Mouse (Mus musculus): ENCODE data around the gene Rusc2. TPM values are rescaled to one million over a fixed set of nuclear protein-coding genes. Genes with fewer than 3 reads are reported as not detected.

Rusc2 gene
- total RNA-seq, 2 experiments from 2014 or later = 0.44 to 0.71 TPM

GRCm38 (mm10) chr4:43407071-43407920, 25.5 kb downstream of the Rusc2 start:
- no peak for ATAC-seq (replicated peaks; ENCODE audit: poor library complexity)

DNA sequence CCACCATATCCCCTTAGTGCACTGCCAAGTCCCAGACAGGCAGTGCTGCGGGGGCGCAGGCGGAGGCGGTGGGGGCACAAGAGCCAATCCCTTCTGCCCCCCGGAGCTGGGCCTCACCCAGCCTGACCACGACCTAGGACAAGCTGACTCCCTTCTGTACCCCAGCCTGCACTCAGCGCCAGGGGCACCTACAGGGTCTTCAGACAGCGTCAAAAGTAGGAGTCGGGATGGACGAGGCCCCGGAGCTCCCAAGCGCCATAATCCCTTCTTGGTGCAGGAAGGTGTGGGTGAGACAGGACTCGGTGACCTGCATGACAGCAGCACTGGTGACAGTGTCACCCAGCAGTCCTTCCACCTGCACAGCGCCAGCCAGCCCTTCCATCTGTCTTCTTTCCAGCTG, 33.0 kb downstream of the Rusc2 start:
- ATAC-seq (replicated peaks; ENCODE audit: poor library complexity) = no peak

GRCm38 (mm10) chr4:43415221-43416070, 33.7 kb downstream of the Rusc2 start:
- no peak for ATAC-seq (replicated peaks; ENCODE audit: poor library complexity)

GRCm38 (mm10) chr4:43416071-43416490, 34.3 kb downstream of the Rusc2 start:
- ATAC-seq (replicated peaks; ENCODE audit: poor library complexity) = no peak

DNA sequence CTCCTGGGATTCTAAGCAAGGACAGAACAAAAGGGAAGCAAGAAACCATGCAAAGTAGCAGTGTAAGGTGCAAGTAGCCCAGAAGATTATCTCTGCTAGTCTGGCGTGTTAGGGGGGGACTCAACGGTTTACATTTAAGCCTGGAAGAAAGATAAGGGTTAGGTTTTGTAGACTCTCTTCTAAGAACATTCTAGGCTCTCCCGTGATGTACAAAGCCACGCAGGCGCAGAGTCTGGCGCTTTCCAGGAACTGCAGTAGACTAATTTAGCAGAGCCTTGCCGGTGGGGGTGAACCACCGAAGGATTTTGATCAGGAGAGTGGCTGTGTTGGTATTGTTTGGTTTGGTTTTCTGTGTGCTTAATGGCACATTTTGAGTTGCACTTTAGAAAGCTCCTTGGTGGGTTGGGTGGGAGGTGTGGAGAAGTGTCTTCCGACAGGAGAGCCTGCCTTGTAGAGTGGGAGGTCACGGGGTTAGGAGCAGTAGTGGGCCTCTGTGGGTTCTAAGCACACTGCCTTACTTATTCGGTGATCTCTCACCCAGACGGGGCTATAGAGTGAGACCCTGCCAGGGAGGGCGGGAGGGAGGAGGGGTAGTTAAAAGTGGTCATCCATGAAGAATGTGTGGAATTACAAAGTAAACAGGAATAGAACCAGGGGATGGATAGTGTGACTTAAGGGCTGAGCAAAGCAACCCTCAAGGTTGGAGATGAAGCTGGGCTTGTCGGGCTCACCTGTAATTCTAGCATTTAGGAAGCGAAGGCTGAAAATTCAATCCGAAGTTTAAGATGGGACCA, 35.7 kb downstream of the Rusc2 start:
- ATAC-seq (replicated peaks; ENCODE audit: poor library complexity) = peak; percentile 81

DNA sequence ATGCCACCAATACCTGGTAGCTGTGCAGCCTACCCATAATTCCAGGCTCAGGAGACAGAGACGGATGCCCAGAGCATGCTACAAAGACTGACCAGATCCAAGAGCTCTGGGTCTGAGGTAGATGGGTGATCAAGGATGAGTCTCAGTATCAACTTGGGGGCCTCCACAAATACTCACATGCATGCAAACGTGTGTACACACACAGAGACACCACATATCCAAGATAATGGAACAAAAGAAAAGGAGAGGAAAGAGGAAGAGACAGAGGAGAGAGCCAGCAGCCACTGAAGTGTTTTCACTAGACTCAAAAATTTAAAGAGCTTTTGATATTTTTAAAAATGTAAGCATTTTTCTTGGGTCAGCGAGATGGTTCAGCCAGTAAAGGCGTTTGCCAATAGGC, 36.7 kb downstream of the Rusc2 start:
- no peak for ATAC-seq (replicated peaks; ENCODE audit: poor library complexity)

DNA sequence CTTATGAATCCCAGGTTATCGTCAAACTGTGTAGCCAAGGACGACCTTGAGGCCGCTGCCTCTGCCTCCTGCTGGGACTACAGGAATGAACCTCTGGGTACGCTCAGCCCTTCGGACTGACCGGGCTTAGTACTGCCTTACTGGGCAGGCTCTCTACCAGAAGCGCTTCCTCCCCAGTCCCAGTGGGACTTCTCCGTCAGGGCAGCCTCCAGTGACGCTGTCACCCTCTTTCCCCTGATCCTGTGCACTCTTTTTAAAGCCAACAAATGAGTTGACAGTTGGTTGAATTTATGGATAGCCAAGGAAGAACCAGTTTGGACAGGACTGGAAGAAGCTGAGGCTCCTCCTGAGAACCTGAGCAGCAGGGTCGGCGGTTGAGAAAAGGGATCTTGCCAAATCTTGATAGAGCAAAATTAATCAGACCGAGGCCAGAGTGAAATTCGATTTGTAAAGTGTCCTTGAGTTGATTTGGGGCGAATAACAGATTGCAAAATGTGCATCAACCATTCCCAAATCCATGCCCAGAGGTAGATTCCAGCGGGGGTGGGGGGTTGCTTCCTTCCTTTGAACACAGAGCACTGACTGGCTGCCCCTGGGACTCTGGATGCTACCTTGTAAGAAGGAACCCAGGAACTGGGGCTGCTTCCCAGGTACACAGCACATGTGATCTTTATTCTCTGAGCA, 37.3 kb downstream of the Rusc2 start:
- no peak for ATAC-seq (replicated peaks; ENCODE audit: poor library complexity)

- peak; percentile 9; the same call in 1 of the 2 replicates for ATAC-seq (replicated peaks; ENCODE audit: poor library complexity)
Observed at GRCm38 (mm10) chr4:43419801-43420281, 38.1 kb downstream of the Rusc2 start.

DNA sequence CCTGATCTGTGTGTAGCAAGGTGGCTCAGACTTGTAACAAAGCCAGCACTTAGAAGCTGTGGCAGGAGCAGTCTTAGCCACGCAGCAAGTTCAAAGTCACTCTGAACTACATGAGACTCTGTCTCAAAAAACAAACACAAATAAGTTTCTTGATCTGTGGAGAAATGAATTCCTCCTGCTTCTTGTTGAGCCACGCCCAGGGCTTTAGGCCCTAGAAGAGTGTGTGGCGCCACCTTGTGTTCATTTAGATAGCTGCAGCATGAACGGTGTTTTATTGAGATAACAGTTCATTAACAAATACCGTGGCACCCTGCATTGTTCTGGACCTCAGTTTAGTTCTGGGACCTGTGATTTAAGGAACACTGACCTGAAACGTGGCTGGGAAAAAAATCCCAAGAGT, 38.5 kb downstream of the Rusc2 start:
- ATAC-seq (replicated peaks; ENCODE audit: poor library complexity) = peak; percentile 75

GRCm38 (mm10) chr4:43421632-43422240, 40.0 kb downstream of the Rusc2 start:
- no peak for ATAC-seq (replicated peaks; ENCODE audit: poor library complexity)

GRCm38 (mm10) chr4:43423267-43423934, 41.6 kb downstream of the Rusc2 start:
- ATAC-seq (replicated peaks; ENCODE audit: poor library complexity) = no peak

GRCm38 (mm10) chr4:43424072-43424471, 42.3 kb downstream of the Rusc2 start:
- ATAC-seq (replicated peaks; ENCODE audit: poor library complexity) = no peak

GRCm38 (mm10) chr4:43425197-43425596, 43.4 kb downstream of the Rusc2 start:
- ATAC-seq (replicated peaks; ENCODE audit: poor library complexity) = no peak

DNA sequence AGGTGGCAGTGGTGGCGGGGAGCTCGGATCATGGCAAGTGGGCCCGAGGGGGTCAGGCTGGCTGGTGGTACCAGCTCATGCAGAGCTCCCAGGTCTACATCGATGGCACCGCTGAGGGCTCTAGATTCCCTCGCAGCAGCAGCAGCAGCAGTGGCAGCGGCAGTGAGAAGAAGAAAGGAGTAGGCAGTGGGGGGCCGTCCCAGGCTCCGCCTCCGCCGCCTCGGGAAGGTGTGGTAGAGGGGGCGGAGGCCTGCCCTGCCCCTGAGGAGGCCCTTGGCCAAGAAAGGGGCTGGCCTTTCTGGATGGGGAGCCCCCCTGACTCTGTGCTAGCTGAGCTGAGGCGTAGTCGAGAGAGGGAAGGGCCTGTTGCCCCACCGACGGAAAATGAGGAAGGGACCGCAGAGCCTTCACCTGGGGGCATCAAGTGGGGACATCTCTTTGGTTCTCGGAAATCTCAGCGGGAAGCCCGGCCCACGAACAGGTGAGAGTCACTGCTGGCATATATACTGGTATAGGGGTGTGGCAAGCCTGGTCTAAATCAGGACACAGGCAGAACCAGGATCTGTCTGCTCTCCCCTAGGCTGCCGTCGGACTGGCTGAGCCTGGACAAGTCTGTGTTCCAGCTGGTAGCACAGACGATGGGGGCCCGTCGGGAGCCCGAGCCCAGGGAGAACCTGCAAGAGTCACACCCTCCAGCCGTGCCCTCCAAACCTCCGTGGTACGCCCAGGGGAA, 44.0 kb downstream of the Rusc2 start:
- ATAC-seq (replicated peaks; ENCODE audit: poor library complexity) = 0 out of 2 replicates have a peak, but pooled peaks have one; percentile 23

DNA sequence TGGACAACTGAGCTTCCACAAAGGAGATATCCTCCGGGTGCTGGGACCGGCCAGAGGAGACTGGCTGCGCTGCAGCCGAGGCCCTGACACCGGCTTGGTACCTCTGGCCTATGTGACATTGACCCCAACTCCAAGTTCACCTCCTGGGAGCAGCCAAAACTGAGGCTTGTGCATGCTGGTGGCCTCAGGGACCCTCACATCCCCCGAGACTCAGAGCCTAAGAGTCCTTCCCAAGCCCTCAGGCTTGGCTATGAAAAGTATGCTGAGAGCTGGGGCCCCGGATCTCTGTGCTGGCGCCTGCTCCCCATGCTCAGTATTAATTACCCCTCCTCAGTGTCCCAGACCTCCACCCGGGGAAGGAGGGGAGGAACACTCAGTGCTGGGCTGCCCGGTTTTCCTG, 44.7 kb downstream of the Rusc2 start:
- ATAC-seq (replicated peaks; ENCODE audit: poor library complexity) = no peak

DNA sequence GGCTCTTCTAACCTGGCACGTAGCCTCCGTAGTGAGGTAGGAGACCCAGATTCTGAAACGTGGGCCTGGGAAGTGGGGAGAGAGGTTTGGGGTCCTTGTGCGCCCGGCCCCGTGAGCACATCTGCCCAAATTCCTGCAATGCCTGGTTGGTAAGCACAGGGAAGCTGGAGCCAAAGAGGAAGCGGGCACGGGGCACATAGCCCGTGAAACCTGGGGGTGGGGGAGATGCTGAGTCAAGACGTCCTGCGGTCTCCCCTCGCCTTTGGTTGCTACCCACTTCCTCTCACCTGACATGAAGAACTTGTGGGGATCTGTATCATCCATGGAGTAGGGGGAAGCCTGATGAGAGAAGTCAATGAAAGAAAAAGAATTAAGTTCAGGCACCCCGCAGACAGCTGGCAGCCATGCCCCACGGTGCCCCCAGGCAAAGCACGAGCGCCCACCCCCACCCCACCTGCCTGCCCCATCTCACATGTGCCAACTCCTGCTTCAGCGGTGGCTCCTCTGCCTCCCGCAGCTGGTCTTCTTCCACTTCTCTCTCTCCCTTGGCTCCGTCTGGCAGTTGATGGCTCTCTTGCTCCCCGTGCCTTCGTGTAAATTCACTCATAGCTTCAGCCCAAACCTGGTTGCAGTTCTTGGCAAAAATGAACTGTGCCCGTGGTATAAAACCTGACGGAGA, 45.9 kb downstream of the Rusc2 start:
- ATAC-seq (replicated peaks; ENCODE audit: poor library complexity) = peak; percentile 53

DNA sequence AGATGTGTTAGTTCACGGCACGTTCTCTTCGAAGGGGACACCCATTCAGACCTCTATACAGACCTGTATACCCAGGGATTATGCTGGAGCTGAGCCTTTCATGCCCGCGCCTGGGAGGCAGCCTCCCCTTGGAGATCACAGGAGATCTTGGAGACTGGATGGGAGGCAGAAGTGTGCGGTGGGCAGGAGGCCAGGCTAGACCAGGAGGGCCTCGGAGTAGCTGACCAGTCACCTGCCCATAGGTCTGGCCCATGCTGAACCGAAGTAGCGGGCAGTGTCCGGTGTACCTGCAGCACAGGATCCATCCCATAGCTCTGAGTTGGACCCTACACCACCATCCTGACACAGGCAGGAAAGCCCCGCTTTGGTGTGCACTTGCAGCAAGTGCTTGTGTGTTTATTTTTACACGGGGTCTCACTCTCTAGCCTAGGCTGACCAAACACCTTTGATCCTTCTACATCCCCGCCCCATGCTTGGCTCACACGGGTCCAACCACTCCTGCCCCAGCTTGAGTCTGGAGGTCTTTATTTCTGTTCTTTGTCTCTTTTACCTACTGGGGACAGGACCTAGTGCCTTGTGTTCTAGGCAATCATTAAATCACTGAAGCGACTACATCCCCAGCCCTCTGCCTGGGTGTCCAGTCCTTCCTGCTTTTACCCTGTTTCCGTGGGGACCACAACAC, 46.5 kb downstream of the Rusc2 start:
- ATAC-seq (replicated peaks; ENCODE audit: poor library complexity) = no peak

Data from megakaryocyte progenitor cell, adult 5-6 weeks (primary cell).